Mouse (Mus musculus) hindbrain, embryonic 13.5 days (tissue): ENCODE results near the gene Cntn4. TPM values are rescaled to one million over a fixed set of nuclear protein-coding genes. Genes with fewer than 3 reads are reported as not detected.
"Not testable (repeated sequence)": the region's sequence is repeated elsewhere in the genome, so short reads cannot be mapped to it uniquely, and the experiment has no call there.

Experiments
- ATAC-seq: fragments of 200-750 bp; cut with Nextera tagmentation; 2 replicates; pipeline ENCODE4 v1.8.0; 2017; ENCODE audit warnings: moderate TSS enrichment; ENCODE audit not compliant: low FRiP score
- H3K27ac ChIP-seq: fragments of 300-500 bp; sonication (generic); 2 replicates; pipeline ENCODE4 v1.5.1; 2015; ENCODE audit warnings: inconsistent platforms, mild to moderate bottlenecking, moderate library complexity
- H3K27me3 ChIP-seq: fragments of 300-500 bp; sonication (generic); 2 replicates; pipeline ENCODE4 v1.6.1; 2015; ENCODE audit warnings: mild to moderate bottlenecking, inconsistent platforms
- H3K36me3 ChIP-seq: fragments of 300-500 bp; sonication (generic); 2 replicates; pipeline ENCODE4 v1.6.1; 2015; ENCODE audit warnings: mild to moderate bottlenecking, inconsistent platforms
- H3K4me1 ChIP-seq: fragments of 300-500 bp; sonication (generic); replicated peaks from 2 replicates; pipeline ENCODE4 v1.6.1; 2015; ENCODE audit warnings: inconsistent platforms
- H3K4me2 ChIP-seq: fragments of 300-500 bp; sonication (generic); 2 replicates; pipeline ENCODE4 v1.6.1; 2015; ENCODE audit warnings: inconsistent platforms, mild to moderate bottlenecking, moderate library complexity
- H3K4me3 ChIP-seq: fragments of 300-500 bp; sonication (generic); 2 replicates; pipeline ENCODE4 v1.5.1; 2015; ENCODE audit warnings: mild to moderate bottlenecking, inconsistent platforms
- H3K9ac ChIP-seq: fragments of 300-500 bp; sonication (generic); 2 replicates; pipeline ENCODE4 v1.6.1; 2015; ENCODE audit warnings: mild to moderate bottlenecking, inconsistent platforms
- H3K9me3 ChIP-seq: fragments of 300-500 bp; sonication (generic); 2 replicates; pipeline ENCODE4 v1.6.1; 2016; ENCODE audit warnings: inconsistent platforms
- WGBS: fragments of 180-500 bp; shearing (Covaris S2); methylation state at CpG from one replicate; pipeline ENCODE4 v1.1.7; 2015; 5-methylcytosine and 5-hydroxymethylcytosine counted together
- polyA plus RNA-seq: library from polyadenylated mRNA; unstranded; fragments of >200 nt; fragmentation: Nextera tagmentation; extraction: Ambion mirVana; gene quantifications from 2 replicates; pipeline ENCODE4 v1.2.1, GENCODE M21; 2015

Cntn4 gene
- polyA plus RNA-seq, 1 experiment from 2014 or later = 18.3 TPM

- Histone ChIP-seq H3K27ac (no peak overlapping the region), H3K9ac (no peak overlapping the region), H3K9me3 (no peaks in the 10 kb centered on the region), H3K27me3 (no peaks in the 10 kb centered on the region), H3K4me1 (no peaks in the 10 kb centered on the region), H3K36me3 (no peaks in the 10 kb centered on the region), H3K4me3 (no peak overlapping the region), H3K4me2 (no peak overlapping the region)
- ATAC-seq = no peak
Measured at GRCm38 (mm10) chr6:106341114-106341513, 663.7 kb downstream of the Cntn4 start.

- Histone ChIP-seq H3K4me1 (no peaks in the 10 kb centered on the region), H3K36me3 (no peaks in the 10 kb centered on the region), H3K9ac (no peak overlapping the region), H3K27ac (no peak overlapping the region), H3K27me3 (no peaks in the 10 kb centered on the region), H3K9me3 (no peaks in the 10 kb centered on the region), H3K4me2 (no peak overlapping the region), H3K4me3 (no peak overlapping the region)
- no peak for ATAC-seq
- 29% methylated on average over 3 of the region's 3 CpGs for WGBS
Measured at GRCm38 (mm10) chr6:106350072-106350471, 672.6 kb downstream of the Cntn4 start.

GRCm38 (mm10) chr6:106351389-106351788 lies 673.9 kb downstream of the Cntn4 start:
- H3K27ac ChIP-seq = no peak overlapping the region
- 91% methylated on average over 2 of the region's 2 CpGs for WGBS
- no peak for ATAC-seq
- no peaks in the 10 kb centered on the region for H3K4me1 ChIP-seq
- no peaks in the 10 kb centered on the region for H3K36me3 ChIP-seq
- H3K4me2 ChIP-seq = no peak overlapping the region
- H3K4me3 ChIP-seq = no peak overlapping the region
- no peaks in the 10 kb centered on the region for H3K9me3 ChIP-seq
- no peaks in the 10 kb centered on the region for H3K27me3 ChIP-seq
- H3K9ac ChIP-seq = no peak overlapping the region

- not testable (repeated sequence) for H3K9ac ChIP-seq
- WGBS = 86% methylated on average over 2 of the region's 2 CpGs
Measured at GRCm38 (mm10) chr6:106358801-106359200, 681.3 kb downstream of the Cntn4 start.

GRCm38 (mm10) chr6:106381288-106382025 lies 704.0 kb downstream of the Cntn4 start:
- 76% methylated on average over 6 of the region's 6 CpGs for WGBS
- Histone ChIP-seq H3K27me3 (no peaks in the 10 kb centered on the region), H3K9ac (no peak overlapping the region)

More at GRCm38 (mm10) chr6:106358801-106359200, 681.3 kb downstream of the Cntn4 start:
- H3K4me2 ChIP-seq, H3K4me3 ChIP-seq, ATAC-seq, H3K4me1 ChIP-seq, H3K36me3 ChIP-seq, H3K9me3 ChIP-seq, H3K27me3 ChIP-seq, H3K27ac ChIP-seq: not testable (repeated sequence)

GRCm38 (mm10) chr6:106387833-106388406 lies 710.5 kb downstream of the Cntn4 start:
- H3K27me3 ChIP-seq = no peaks in the 10 kb centered on the region
- ATAC-seq = no peak
- no peaks in the 10 kb centered on the region for H3K36me3 ChIP-seq
- H3K4me3 ChIP-seq = no peak overlapping the region
- no peaks in the 10 kb centered on the region for H3K9me3 ChIP-seq
- no peak overlapping the region for H3K9ac ChIP-seq
- no peak overlapping the region for H3K4me2 ChIP-seq
- H3K27ac ChIP-seq = no peak overlapping the region
- 55% methylated on average over 2 of the region's 2 CpGs for WGBS
- no peaks in the 10 kb centered on the region for H3K4me1 ChIP-seq

More at GRCm38 (mm10) chr6:106381288-106382025, 704.0 kb downstream of the Cntn4 start:
- ATAC-seq = no peak
- no peak overlapping the region for H3K4me2 ChIP-seq
- no peaks in the 10 kb centered on the region for H3K9me3 ChIP-seq
- H3K36me3 ChIP-seq = no peaks in the 10 kb centered on the region
- no peaks in the 10 kb centered on the region for H3K4me1 ChIP-seq
- H3K4me3 ChIP-seq = no peak overlapping the region
- no peak overlapping the region for H3K27ac ChIP-seq

- 83% methylated on average over 3 of the region's 3 CpGs for WGBS
- Histone ChIP-seq H3K27me3 (no peaks in the 10 kb centered on the region), H3K4me1 (no peaks in the 10 kb centered on the region), H3K9me3 (no peaks in the 10 kb centered on the region), H3K27ac (no peak overlapping the region), H3K4me2 (no peak overlapping the region), H3K4me3 (no peak overlapping the region), H3K36me3 (no peaks in the 10 kb centered on the region), H3K9ac (no peak overlapping the region)
- ATAC-seq = no peak
Measured at GRCm38 (mm10) chr6:106408014-106408413, 730.6 kb downstream of the Cntn4 start.

- Histone ChIP-seq H3K4me2 (no peak overlapping the region), H3K27ac (no peak overlapping the region), H3K4me1 (no peaks in the 10 kb centered on the region), H3K9ac (no peak overlapping the region), H3K36me3 (no peaks in the 10 kb centered on the region), H3K9me3 (no peaks in the 10 kb centered on the region), H3K4me3 (no peak overlapping the region), H3K27me3 (no peaks in the 10 kb centered on the region)
- ATAC-seq = no peak
- 82% methylated on average over 3 of the region's 3 CpGs for WGBS
Measured at GRCm38 (mm10) chr6:106408634-106409033, 731.2 kb downstream of the Cntn4 start.

- no peak for ATAC-seq
- Histone ChIP-seq H3K27me3 (no peaks in the 10 kb centered on the region), H3K4me2 (no peak overlapping the region), H3K27ac (no peak overlapping the region), H3K4me3 (no peak overlapping the region), H3K9me3 (no peaks in the 10 kb centered on the region), H3K9ac (no peak overlapping the region), H3K4me1 (no peaks in the 10 kb centered on the region), H3K36me3 (no peaks in the 10 kb centered on the region)
Measured at GRCm38 (mm10) chr6:106422947-106423346, 745.5 kb downstream of the Cntn4 start.

GRCm38 (mm10) chr6:106423471-106423870 lies 746.0 kb downstream of the Cntn4 start:
- no peak for ATAC-seq
- WGBS = 87% methylated on average over 2 of the region's 2 CpGs
- Histone ChIP-seq H3K27me3 (no peaks in the 10 kb centered on the region), H3K27ac (no peak overlapping the region), H3K4me1 (no peaks in the 10 kb centered on the region), H3K9me3 (no peaks in the 10 kb centered on the region), H3K4me3 (no peak overlapping the region), H3K4me2 (no peak overlapping the region), H3K36me3 (no peaks in the 10 kb centered on the region), H3K9ac (no peak overlapping the region)

GRCm38 (mm10) chr6:106426615-106427014 lies 749.2 kb downstream of the Cntn4 start:
- no peaks in the 10 kb centered on the region for H3K9me3 ChIP-seq
- no peaks in the 10 kb centered on the region for H3K4me1 ChIP-seq
- H3K4me3 ChIP-seq = no peak overlapping the region
- H3K27ac ChIP-seq = no peak overlapping the region
- WGBS = 85% methylated on average over 3 of the region's 3 CpGs
- H3K36me3 ChIP-seq = no peaks in the 10 kb centered on the region
- H3K9ac ChIP-seq = no peak overlapping the region
- H3K27me3 ChIP-seq = no peaks in the 10 kb centered on the region
- no peak overlapping the region for H3K4me2 ChIP-seq
- no peak for ATAC-seq

- no peak overlapping the region for H3K4me3 ChIP-seq
- H3K4me2 ChIP-seq = no peak overlapping the region
- H3K9ac ChIP-seq = no peak overlapping the region
- no peaks in the 10 kb centered on the region for H3K27me3 ChIP-seq
- no peak for ATAC-seq
- H3K4me1 ChIP-seq = no peaks in the 10 kb centered on the region
- no peaks in the 10 kb centered on the region for H3K9me3 ChIP-seq
- 81% methylated on average over 3 of the region's 3 CpGs for WGBS
- H3K27ac ChIP-seq = no peak overlapping the region
- H3K36me3 ChIP-seq = no peaks in the 10 kb centered on the region
Measured at GRCm38 (mm10) chr6:106431466-106431865, 754.0 kb downstream of the Cntn4 start.

- no peak overlapping the region for H3K27ac ChIP-seq
- H3K4me2 ChIP-seq = no peak overlapping the region
- WGBS = 76% methylated on average over 1 of the region's 1 CpGs
Measured at GRCm38 (mm10) chr6:106440786-106441185, 763.3 kb downstream of the Cntn4 start.

More at GRCm38 (mm10) chr6:106440786-106441185, 763.3 kb downstream of the Cntn4 start:
- Histone ChIP-seq H3K9ac (no peak overlapping the region), H3K4me1 (no peaks in the 10 kb centered on the region), H3K36me3 (no peaks in the 10 kb centered on the region), H3K9me3 (no peaks in the 10 kb centered on the region), H3K4me3 (no peak overlapping the region), H3K27me3 (no peaks in the 10 kb centered on the region)
- no peak for ATAC-seq
